Mouse (Mus musculus) heart, adult 2 months (tissue): ENCODE measurements at regions not wholly inside any gene's neighbourhood (a gene's known extent, or its start where the extent isn't known, plus 50 kb on each side); places are given as distances from the start of the nearest gene placed in this dataset.

ENCODE experiments used
- CTCF ChIP-seq: fragments of 200-600 bp; IDR thresholded peaks from 2 replicates; pipeline ENCODE4 v1.8.1; 2022; ENCODE audit warnings: antibody characterized with exemption, mild to moderate bottlenecking, moderate library complexity
- EP300 ChIP-seq: fragments of 200-500 bp; IDR thresholded peaks from 2 replicates; pipeline ENCODE4 v1.6.1; 2011; ENCODE audit warnings: low read depth, low read length, control low read depth; ENCODE audit not compliant: insufficient read depth
- POLR2A ChIP-seq: fragments of 200-500 bp; IDR thresholded peaks from 2 replicates; pipeline ENCODE4 v1.6.1; 2011; ENCODE audit warnings: mild to moderate bottlenecking, low read depth, low read length, control low read depth; ENCODE audit not compliant: insufficient read depth

DNA sequence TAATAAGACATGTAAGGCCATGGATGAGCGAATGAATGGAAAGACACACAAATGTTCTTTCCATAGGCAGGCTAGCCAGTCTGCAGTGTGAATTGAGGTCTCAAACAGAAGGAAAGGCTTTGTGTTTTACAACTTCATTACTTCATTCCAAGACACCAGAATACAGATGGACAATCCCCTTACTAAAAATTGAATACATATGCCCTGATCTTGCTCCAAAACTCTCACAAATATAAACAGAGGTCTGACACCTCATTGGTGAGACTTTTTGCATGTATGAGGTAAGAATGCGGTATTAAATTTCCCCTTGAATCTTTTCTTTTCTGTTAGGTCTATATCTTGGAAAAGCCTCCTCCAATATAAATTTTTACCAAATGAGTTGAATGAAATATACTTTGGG, 363.3 kb downstream of the Galc start:
- TF ChIP-seq CTCF: no peak
- TF ChIP-seq POLR2A: no peak
- TF ChIP-seq EP300: no peak
